Mouse (Mus musculus): ENCODE measurements around the gene Tmem132d. TPM values are rescaled to one million over a fixed set of nuclear protein-coding genes. Genes with fewer than 3 reads are reported as not detected.

Tmem132d gene
- polyA plus RNA-seq, 1 experiment from 2014 or later = 0.20 TPM

DNA sequence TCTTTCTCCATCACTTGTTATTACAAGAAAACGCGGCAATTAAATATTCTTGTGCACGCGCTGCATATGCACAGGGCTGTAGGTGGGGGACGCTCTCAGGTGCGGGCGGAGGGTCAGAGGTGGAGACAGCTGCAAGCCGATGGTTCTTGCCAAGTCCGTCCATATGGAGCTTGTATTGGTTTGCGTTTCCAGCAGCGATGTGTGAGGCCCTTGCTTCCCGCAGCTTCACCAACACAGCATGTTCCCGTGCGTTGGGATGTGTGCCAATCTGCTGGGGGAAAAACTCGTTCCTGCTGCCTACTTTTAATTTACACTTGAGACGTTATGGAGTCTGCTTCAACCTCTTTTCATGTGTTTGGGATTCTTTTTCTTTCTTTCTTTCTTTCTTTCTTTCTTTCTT, 691.5 kb downstream of the Tmem132d start:
- H3K9ac ChIP-seq (ENCODE audit: low read length) = no peak overlapping the region
- 81% methylated on average over 16 of the region's 16 CpGs for WGBS
- H3K9me3 ChIP-seq (ENCODE audit: control insufficient read depth, low read length) = no peaks in the 10 kb centered on the region
- DNase-seq (ENCODE audit: low spot score) (no peak), ATAC-seq (replicated peaks; ENCODE audit: low FRiP score, low TSS enrichment, low read depth) (no peak)
- H3K27me3 ChIP-seq (replicated peaks; ENCODE audit: control insufficient read depth, insufficient read depth, low read length) = no peaks in the 10 kb centered on the region
- no peaks in the 10 kb centered on the region for H3K36me3 ChIP-seq (ENCODE audit: control insufficient read depth, insufficient read depth, low read length)
- H3K4me2 ChIP-seq (ENCODE audit: low read length) = no peak overlapping the region
- no peaks in the 10 kb centered on the region for H3K4me1 ChIP-seq (replicated peaks; ENCODE audit: control insufficient read depth, insufficient read depth, low read length)
- no peak overlapping the region for H3K4me3 ChIP-seq (ENCODE audit: low read depth, low read length)
- no peak overlapping the region for H3K27ac ChIP-seq (ENCODE audit: low read depth)

Other genes with a start within 250 kb of the Tmem132d start
- 2.4 and 3.0 TPM in 2 replicates for gene Fzd10, start 167.8 kb upstream of the Tmem132d start, polyA plus RNA-seq (2014; fragmentation: Nextera tagmentation; extraction: Ambion mirVana)